In the genomic region with DNA sequence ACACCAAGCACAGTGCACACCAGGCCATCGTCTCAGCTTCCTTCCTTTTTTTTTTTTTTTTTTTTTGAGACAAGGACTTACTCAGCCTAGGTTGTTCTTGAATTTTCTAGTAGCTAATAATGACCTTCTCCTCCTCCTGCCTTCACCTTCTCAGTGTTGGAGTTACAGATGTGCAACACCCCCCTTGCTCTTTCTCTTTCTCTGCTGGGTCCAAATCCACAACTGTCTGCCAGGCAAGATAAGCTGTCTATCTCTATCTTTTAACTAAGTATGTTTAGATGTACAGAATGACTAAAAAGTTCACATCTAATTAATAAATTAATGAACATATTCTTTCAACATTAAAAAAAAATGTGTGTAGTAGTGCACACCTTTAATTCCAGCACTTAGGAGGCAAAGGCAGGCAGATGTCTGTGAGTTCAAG, we compare ENCODE assay signal across 32 mouse cellular contexts. TPM values are rescaled to one million over a fixed set of nuclear protein-coding genes. Genes with fewer than 3 reads are reported as not detected.
DNase-seq lines count a peak whose midpoint lies in the region; ATAC-seq and TF ChIP-seq lines count a peak whose summit lies in the region.
"Had no signal": no experiment of that assay in that cellular context is flagged by ENCODE, and none has a peak within 500 bp of the region (broad histone marks: within the 10 kb centered on the region; RNA-seq: fewer than 3 reads in every experiment).

No protein-coding gene starts in this region.

- no peaks in the 10 kb centered on the region for H3K9me3 ChIP-seq in G1E (replicated peaks)
- H3K9me3 ChIP-seq in liver, embryonic 11.5 days (ENCODE audit: control insufficient read depth, low read length), result no peaks in the 10 kb centered on the region
- H3K9me3 ChIP-seq in liver, embryonic 16.5 days (replicated peaks; ENCODE audit: control insufficient read depth, low read length), result no peaks in the 10 kb centered on the region
- H3K9me3 ChIP-seq in hindbrain, embryonic 16.5 days (ENCODE audit: control insufficient read depth, low read length), result no peaks in the 10 kb centered on the region
- H3K9me3 ChIP-seq: forebrain, embryonic 10.5 days; forebrain, embryonic 15.5 days; heart, embryonic 13.5 days; kidney, embryonic 15.5 days; limb, embryonic 13.5 days; lung, embryonic 15.5 days; neural tube, embryonic 12.5 days had no signal

- 33% methylated on average over 1 of the region's 1 CpGs for WGBS in liver, embryonic 11.5 days
- WGBS in liver, embryonic 16.5 days (ENCODE audit: insufficient replicate concordance), result 22% methylated on average over 1 of the region's 1 CpGs
- WGBS in hindbrain, embryonic 16.5 days, result 94% methylated on average over 1 of the region's 1 CpGs
- 35% methylated on average over 1 of the region's 1 CpGs for WGBS in lung, adult 2 months

- H3K27ac ChIP-seq in liver, embryonic 11.5 days (ENCODE audit: low read depth, low read length), result peak overlapping the region; percentile 88
- peak overlapping the region; percentile 79 for H3K27ac ChIP-seq in liver, embryonic 16.5 days (ENCODE audit: low read length)
- no peak overlapping the region for H3K27ac ChIP-seq in hindbrain, embryonic 16.5 days (ENCODE audit: low read depth, low read length)
- H3K27ac ChIP-seq: forebrain, embryonic 10.5 days; forebrain, embryonic 15.5 days; heart, adult 2 months; heart, embryonic 13.5 days; hindbrain, embryonic 14.5 days; kidney, embryonic 15.5 days; layer of hippocampus, adult 2 months; left cerebral cortex, adult 2 months; limb, embryonic 13.5 days; lung, embryonic 15.5 days; neural tube, embryonic 12.5 days; stomach, postnatal 0 days had no signal

- H3K27me3 ChIP-seq in G1E (ENCODE audit: insufficient read depth, low read length), result no peaks in the 10 kb centered on the region
- no peaks in the 10 kb centered on the region for H3K27me3 ChIP-seq in liver, embryonic 11.5 days (replicated peaks; ENCODE audit: control insufficient read depth, insufficient read depth, low read length)
- H3K27me3 ChIP-seq in liver, embryonic 16.5 days (ENCODE audit: control insufficient read depth, insufficient read depth, low read depth, low read length), result no peaks in the 10 kb centered on the region
- no peaks in the 10 kb centered on the region for H3K27me3 ChIP-seq in hindbrain, embryonic 16.5 days (replicated peaks; ENCODE audit: control insufficient read depth, insufficient read depth, low read length)
- H3K27me3 ChIP-seq: forebrain, embryonic 15.5 days; heart, embryonic 13.5 days; kidney, embryonic 15.5 days; limb, embryonic 13.5 days; lung, embryonic 15.5 days; neural tube, embryonic 12.5 days had no signal

- H3K9ac ChIP-seq in liver, embryonic 11.5 days (ENCODE audit: low read depth, low read length), result peak overlapping the region; percentile 51; the same call in 1 of the 2 replicates
- peak overlapping the region; percentile 40; the same call in 1 of the 2 replicates for H3K9ac ChIP-seq in liver, embryonic 16.5 days (ENCODE audit: low read depth, low read length)
- H3K9ac ChIP-seq in hindbrain, embryonic 16.5 days (ENCODE audit: low read depth, low read length), result no peak overlapping the region
- H3K9ac ChIP-seq: forebrain, embryonic 15.5 days; heart, embryonic 13.5 days; hindbrain, embryonic 14.5 days; kidney, embryonic 15.5 days; limb, embryonic 13.5 days; lung, embryonic 15.5 days; neural tube, embryonic 12.5 days had no signal

- no peak overlapping the region; the same call in 1 of the 2 replicates for H3K4me3 ChIP-seq in G1E (ENCODE audit: low read depth, low read length)
- peak overlapping the region; percentile 15; the same call in 1 of the 2 replicates for H3K4me3 ChIP-seq in liver, embryonic 11.5 days (ENCODE audit: low read depth, low read length)
- H3K4me3 ChIP-seq in liver, embryonic 16.5 days (ENCODE audit: low read depth, low read length), result no peak overlapping the region
- H3K4me3 ChIP-seq in hindbrain, embryonic 16.5 days (ENCODE audit: low read length), result no peak overlapping the region
- no peak overlapping the region for H3K4me3 ChIP-seq in lung, adult 2 months (replicated peaks; ENCODE audit: extremely low read depth, low read depth, low read length)
- H3K4me3 ChIP-seq: forebrain, embryonic 10.5 days; forebrain, embryonic 15.5 days; heart, adult 2 months; heart, embryonic 13.5 days; kidney, embryonic 15.5 days; layer of hippocampus, adult 2 months; left cerebral cortex, adult 2 months; limb, embryonic 13.5 days; lung, embryonic 15.5 days; neural tube, embryonic 12.5 days had no signal

- TF ChIP-seq POLR2A in lung, adult 2 months (IDR thresholded peaks at IDR 0.05; ENCODE audit: borderline replicate concordance, extremely low read depth, low read depth, low read length), result no peak

- H3K36me3 ChIP-seq in G1E (replicated peaks), result peaks cover 85% of the 10 kb centered on the region
- H3K36me3 ChIP-seq in liver, embryonic 11.5 days (ENCODE audit: control insufficient read depth, insufficient read depth, low read length), result peaks cover 20% of the 10 kb centered on the region; the same call in 1 of the 2 replicates
- peaks cover 24% of the 10 kb centered on the region for H3K36me3 ChIP-seq in liver, embryonic 16.5 days (ENCODE audit: control insufficient read depth, insufficient read depth)
- peaks cover 3% of the 10 kb centered on the region; the same call in 1 of the 2 replicates for H3K36me3 ChIP-seq in hindbrain, embryonic 16.5 days (ENCODE audit: control insufficient read depth, insufficient read depth, low read length)

- TF ChIP-seq CTCF in G1E (IDR thresholded peaks at IDR 0.05; ENCODE audit: low read depth, low read length), result no peak
- TF ChIP-seq CTCF in lung, adult 2 months (IDR thresholded peaks at IDR 0.05; ENCODE audit: insufficient read depth, low read length), result no peak

- peak overlapping the region; percentile 63 for H3K4me2 ChIP-seq in liver, embryonic 11.5 days
- H3K4me2 ChIP-seq in liver, embryonic 16.5 days (ENCODE audit: low read depth, low read length), result peak overlapping the region; percentile 45
- no peak overlapping the region for H3K4me2 ChIP-seq in hindbrain, embryonic 16.5 days (ENCODE audit: low read length)
- H3K4me2 ChIP-seq: forebrain, embryonic 15.5 days; heart, embryonic 13.5 days; hindbrain, embryonic 14.5 days; kidney, embryonic 15.5 days; limb, embryonic 13.5 days; lung, embryonic 15.5 days; neural tube, embryonic 12.5 days had no signal

- peak; percentile 46 for DNase-seq in 416B (ENCODE audit: low read depth)
- no peak for DNase-seq in G1E (ENCODE audit: low spot score)
- no peak for DNase-seq in liver, embryonic 11.5 days (ENCODE audit: low spot score)
- no peak for DNase-seq in urinary bladder, postnatal 14 days (ENCODE audit: low spot score)
- DNase-seq in lung, adult 2 months, result no peak
- no peak for DNase-seq in embryo, embryonic 10 days (ENCODE audit: low spot score)
- DNase-seq: adrenal gland, postnatal 25 days; B cell, adult 2 months; cerebellum, adult 2 months; cerebellum, postnatal 14 days; gastrocnemius, postnatal 25 days; heart, adult 2 months; kidney, adult 11 months; kidney, postnatal 36 days; right cerebral cortex, postnatal 4 days; thymus, adult 2 months; thymus, postnatal 36 days had no signal

- peaks cover 77% of the 10 kb centered on the region for H3K4me1 ChIP-seq in G1E (ENCODE audit: insufficient read depth, low read depth, low read length)
- peaks cover 26% of the 10 kb centered on the region for H3K4me1 ChIP-seq in liver, embryonic 11.5 days (replicated peaks; ENCODE audit: control insufficient read depth, insufficient read depth, low read length)
- H3K4me1 ChIP-seq in liver, embryonic 16.5 days (ENCODE audit: control insufficient read depth, low read depth, low read length), result peaks cover 57% of the 10 kb centered on the region
- peaks cover 10% of the 10 kb centered on the region for H3K4me1 ChIP-seq in hindbrain, embryonic 16.5 days (ENCODE audit: control insufficient read depth, insufficient read depth, low read depth, low read length)
- peaks cover 18% of the 10 kb centered on the region for H3K4me1 ChIP-seq in lung, adult 2 months (ENCODE audit: control insufficient read depth, insufficient read depth, low read length)

- ATAC-seq in G1E (ENCODE audit: extremely low read depth, insufficient number of reproducible peaks, low FRiP score, poor library complexity, severe bottlenecking), result peak; percentile 67
- ATAC-seq in liver, embryonic 11.5 days (replicated peaks; ENCODE audit: low FRiP score), result peak; percentile 74
- peak; percentile 52 for ATAC-seq in liver, embryonic 16.5 days (ENCODE audit: low read depth)
- ATAC-seq in hindbrain, embryonic 16.5 days, result no peak
- ATAC-seq: forebrain, embryonic 15.5 days; inflammation-experienced regulatory T-cells, adult 6 months; midbrain, embryonic 16.5 days had no signal

RNA-seq across cellular contexts. Expression of a gene that starts 6.6 kb away (rescaled TPM):
- total RNA-seq in G1E (2014; fragmentation: Nextera tagmentation) (25.3 and 50.3 TPM in 2 replicates), G1E (2017) (12.8 and 18.3 TPM in 2 replicates)
- 16.4 and 18.5 TPM in 2 replicates for polyA plus RNA-seq in G1E (2012)
- polyA plus RNA-seq in liver, embryonic 11.5 days (2014; fragmentation: Nextera tagmentation; extraction: Ambion mirVana), result 83.7 and 91.8 TPM in 2 replicates
- polyA plus RNA-seq in liver, embryonic 16.5 days (2015; fragmentation: Nextera tagmentation; extraction: Ambion mirVana), result 98.3 and 106 TPM in 2 replicates
- 37.5 and 40.6 TPM in 2 replicates for polyA plus RNA-seq in hindbrain, embryonic 16.5 days (2015; fragmentation: Nextera tagmentation; extraction: Ambion mirVana)
- polyA plus RNA-seq in lung, adult 2 months (2012; rRNA removed), result 11.7 and 19.4 TPM in 2 replicates

RNA-seq across cellular contexts. Expression of a gene that starts 7.0 kb away (rescaled TPM):
- total RNA-seq in G1E (2014; fragmentation: Nextera tagmentation) (51.1 and 59.0 TPM in 2 replicates), G1E (2017) (36.7 and 53.7 TPM in 2 replicates)
- polyA plus RNA-seq in G1E (2012), result 25.2 and 47.5 TPM in 2 replicates
- 140 and 141 TPM in 2 replicates for polyA plus RNA-seq in liver, embryonic 11.5 days (2014; fragmentation: Nextera tagmentation; extraction: Ambion mirVana)
- 85.1 and 86.9 TPM in 2 replicates for polyA plus RNA-seq in liver, embryonic 16.5 days (2015; fragmentation: Nextera tagmentation; extraction: Ambion mirVana)
- polyA plus RNA-seq in hindbrain, embryonic 16.5 days (2015; fragmentation: Nextera tagmentation; extraction: Ambion mirVana), result 119 and 123 TPM in 2 replicates
- 159 and 171 TPM in 2 replicates for polyA plus RNA-seq in lung, adult 2 months (2012; rRNA removed)
